Comparison of ENCODE assay signal across 25 mouse cellular contexts in genomic region chr17:49240097-49240496, GRCm38 (mm10).
"Had no signal": no experiment of that assay in that cellular context is flagged by ENCODE, and none has a peak within 500 bp of the region (broad histone marks: within the 10 kb centered on the region; RNA-seq: fewer than 3 reads in every experiment).

No protein-coding gene starts in this region.

- H3K9me3 ChIP-seq: heart, embryonic 10.5 days; hindbrain, embryonic 13.5 days; hindbrain, embryonic 15.5 days; intestine, embryonic 15.5 days; liver, embryonic 13.5 days; liver, embryonic 15.5 days had no signal

- H3K9ac ChIP-seq: heart, embryonic 12.5 days; hindbrain, embryonic 13.5 days; hindbrain, embryonic 15.5 days; intestine, embryonic 15.5 days; limb, embryonic 13.5 days; liver, embryonic 13.5 days; liver, embryonic 15.5 days; liver, postnatal 0 days had no signal

- H3K4me3 ChIP-seq: gastrocnemius, adult 2 months; heart, embryonic 10.5 days; heart, embryonic 12.5 days; hindbrain, embryonic 13.5 days; hindbrain, embryonic 15.5 days; intestine, embryonic 15.5 days; left cerebral cortex, adult 2 months; limb, embryonic 13.5 days; liver, embryonic 13.5 days; liver, embryonic 15.5 days had no signal

- H3K4me2 ChIP-seq: heart, embryonic 12.5 days; hindbrain, embryonic 13.5 days; hindbrain, embryonic 15.5 days; intestine, embryonic 15.5 days; limb, embryonic 13.5 days; liver, embryonic 11.5 days; liver, embryonic 13.5 days; liver, embryonic 15.5 days had no signal

- H3K36me3 ChIP-seq: heart, embryonic 10.5 days; heart, embryonic 12.5 days; hindbrain, embryonic 13.5 days; hindbrain, embryonic 15.5 days; intestine, embryonic 15.5 days; limb, embryonic 13.5 days; liver, embryonic 13.5 days; liver, embryonic 15.5 days had no signal

- H3K4me1 ChIP-seq: heart, embryonic 10.5 days; hindbrain, embryonic 13.5 days; liver, embryonic 13.5 days; liver, embryonic 15.5 days had no signal

- DNase-seq: gastrocnemius, adult 2 months; gastrocnemius, postnatal 10 days; gastrocnemius, postnatal 25 days; heart, adult 18-20 months; heart, postnatal 10 days; heart, postnatal 4 days; kidney, adult 18-20 months; kidney, adult 8-10 months; kidney, postnatal 10 days; kidney, postnatal 25 days; kidney, postnatal 4 days; liver; liver, embryonic 13.5 days; liver, postnatal 0 days had no signal

- ATAC-seq: inflammation-experienced regulatory T-cells, adult 6 months; intestine, embryonic 15.5 days; intestine, postnatal 0 days; liver, postnatal 0 days had no signal

- H3K27me3 ChIP-seq: hindbrain, embryonic 15.5 days; intestine, embryonic 15.5 days; liver, embryonic 13.5 days; liver, embryonic 15.5 days had no signal

- H3K27ac ChIP-seq: gastrocnemius, adult 2 months; heart, embryonic 10.5 days; hindbrain, embryonic 13.5 days; hindbrain, embryonic 15.5 days; intestine, embryonic 15.5 days; left cerebral cortex, adult 2 months; limb, embryonic 13.5 days; liver, embryonic 13.5 days; liver, embryonic 15.5 days had no signal
